ENCODE assay signal across 1 mouse cellular context in the genomic region with DNA sequence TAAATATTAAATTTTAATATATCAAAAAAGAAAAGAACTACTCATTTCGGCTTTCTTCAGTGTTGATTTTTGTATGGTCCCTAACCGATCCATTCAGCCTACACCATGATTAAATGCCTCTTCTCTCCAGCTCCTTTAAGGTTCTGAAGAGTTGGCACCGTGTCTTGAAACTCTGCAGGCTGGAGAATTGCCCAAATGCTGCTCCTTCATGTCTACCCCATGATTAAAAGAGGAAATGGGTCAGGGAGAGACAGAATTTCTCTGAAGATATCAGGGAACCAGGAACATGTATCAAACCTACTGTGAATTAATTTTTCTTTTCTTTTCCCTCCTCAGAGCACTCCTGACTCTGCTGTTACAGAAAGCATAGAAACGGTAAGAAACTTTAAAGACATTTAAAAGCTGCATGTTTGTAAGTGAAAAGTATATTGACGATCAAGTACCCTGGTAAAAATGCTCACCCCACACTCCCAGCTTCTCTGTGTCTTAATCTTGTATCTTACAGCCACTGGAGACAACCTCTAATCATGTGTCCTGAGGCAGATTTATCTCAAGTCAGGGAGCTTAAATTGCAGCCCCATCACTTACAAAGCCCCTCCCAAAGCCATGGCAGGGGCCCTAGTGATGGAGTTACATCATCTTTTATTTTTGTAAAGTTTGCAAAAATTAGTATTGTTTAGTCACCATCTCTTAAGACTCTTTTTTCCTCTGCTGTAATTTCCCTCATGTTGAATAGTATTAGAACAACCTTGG.
TF ChIP-seq lines count a peak whose summit lies in the region.

No protein-coding gene starts in this region.

TF ChIP-seq in MEL, 35 proteins besides CTCF, POLR2A, EP300 and RAD21 (continued from another document):
- TF ChIP-seq TBP (IDR thresholded peaks at IDR 0.05; ENCODE audit: low read depth, low read length) (no peak), POLR2AphosphoS5 (IDR thresholded peaks at IDR 0.05; ENCODE audit: borderline replicate concordance, low read depth, low read length) (no peak), GATA1 (IDR thresholded peaks at IDR 0.05; ENCODE audit: low read depth, low read length) (0 out of 2 replicates have a peak, but pooled peaks have one; percentile 13), USF1 (IDR thresholded peaks at IDR 0.05; ENCODE audit: low read depth, low read length) (0 out of 2 replicates have a peak, but pooled peaks have one; percentile 6), ELF1 (IDR thresholded peaks at IDR 0.05; ENCODE audit: low read depth, low read length) (no peak), NELFE (IDR thresholded peaks at IDR 0.05; ENCODE audit: low read depth, low read length) (no peak), MYB (IDR thresholded peaks at IDR 0.05; ENCODE audit: low read depth, low read length) (no peak), POLR2AphosphoS2 (IDR thresholded peaks at IDR 0.05; ENCODE audit: low read length) (no peak), CHD2 (IDR thresholded peaks at IDR 0.05; ENCODE audit: low read length) (no peak), ZMIZ1 (IDR thresholded peaks at IDR 0.05; ENCODE audit: low read depth, low read length) (no peak)
